Mouse (Mus musculus) testis, adult 2 months (tissue): ENCODE results near the gene Tmem88.

Experiments
- CTCF ChIP-seq: fragments of 200-500 bp; IDR thresholded peaks from 2 replicates; pipeline ENCODE4 v1.5.1; 2012; ENCODE audit warnings: low read depth, mild to moderate bottlenecking, inconsistent platforms, low read length, moderate library complexity; ENCODE audit not compliant: control insufficient read depth, insufficient read depth, insufficient replicate concordance
- POLR2A ChIP-seq: fragments of 200-500 bp; IDR thresholded peaks from 2 replicates; pipeline ENCODE4 v1.6.1; 2012; ENCODE audit warnings: low read depth, mild to moderate bottlenecking, inconsistent platforms, low read length, moderate library complexity; ENCODE audit not compliant: control insufficient read depth

DNA sequence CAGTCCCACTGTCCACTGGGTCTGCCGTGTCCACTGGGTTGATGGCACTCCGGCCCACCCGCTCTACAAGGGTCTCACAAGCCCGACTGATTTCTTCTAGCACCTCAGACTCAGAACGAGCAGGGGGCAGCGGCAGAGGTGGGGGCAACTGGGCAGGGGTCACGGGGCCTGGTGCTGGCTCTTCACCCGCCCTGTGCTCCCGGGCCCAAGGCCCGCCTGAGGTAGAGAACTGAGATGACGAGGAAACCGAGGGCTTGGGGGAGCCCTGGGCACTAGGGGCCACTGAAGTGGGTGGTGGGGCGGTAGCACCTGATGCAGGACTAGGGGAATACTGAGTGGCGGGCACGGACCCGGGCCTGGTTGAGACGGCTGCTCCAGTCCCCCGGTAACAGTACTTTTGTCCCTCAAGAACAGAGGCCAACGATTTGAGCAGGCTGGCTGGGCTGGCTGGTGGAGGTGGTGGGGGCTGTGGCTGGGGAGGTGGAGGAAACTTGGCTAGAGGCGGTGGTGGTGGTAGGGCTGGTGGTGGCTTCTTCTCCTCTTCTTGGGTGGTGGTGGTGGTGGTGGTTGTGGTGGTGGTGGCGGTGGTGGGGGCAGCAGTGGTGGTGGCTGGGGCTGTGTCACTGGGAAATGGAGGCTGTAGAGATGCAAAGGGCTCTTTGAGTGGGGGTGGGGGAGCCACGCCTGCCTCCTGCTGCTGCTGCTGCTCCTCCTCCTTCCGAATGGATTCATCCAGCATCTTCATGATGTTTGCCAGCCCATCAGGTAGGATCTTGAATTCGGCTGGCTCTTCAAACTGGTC, 6.8 kb upstream of the Tmem88 start:
- TF ChIP-seq CTCF, result no peak
- TF ChIP-seq POLR2A, result no peak
